In the genomic region with DNA sequence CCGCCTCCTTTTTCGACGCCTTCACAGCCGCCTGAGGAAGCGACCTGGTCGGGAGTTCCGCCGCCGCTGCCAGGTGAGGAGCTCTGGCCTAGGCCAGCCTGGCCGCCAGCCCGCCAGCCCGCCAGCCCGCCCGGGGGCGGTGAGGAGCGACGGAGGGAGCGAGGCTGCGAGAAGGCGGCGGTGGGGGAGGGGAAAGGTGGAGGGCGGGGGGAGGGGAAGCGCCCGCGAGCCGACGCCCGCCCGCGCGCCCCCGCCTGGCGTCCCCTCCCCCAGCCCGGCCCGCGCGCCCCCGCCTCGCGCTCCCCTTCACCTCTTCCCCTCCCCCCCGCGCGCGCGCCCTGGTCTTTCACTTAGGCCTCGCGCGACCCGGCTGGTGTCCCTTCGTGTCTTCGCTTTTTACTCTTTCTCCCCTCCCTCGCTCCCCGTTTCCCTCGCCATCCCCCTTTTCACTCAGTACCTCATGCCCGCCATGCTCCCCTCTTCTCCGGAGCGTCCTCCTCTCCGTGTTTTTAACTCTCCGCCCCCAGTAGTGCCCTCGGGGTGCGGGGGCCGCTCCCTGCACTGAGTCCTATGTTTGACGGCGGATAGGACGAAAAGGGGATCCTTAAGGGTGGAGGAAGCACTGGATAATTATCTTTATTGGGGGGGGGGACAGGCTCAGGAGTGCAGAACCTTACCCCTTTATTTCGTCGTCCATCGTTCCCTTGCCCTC, we compare ENCODE assay signal across 8 mouse cellular contexts. TPM values are rescaled to one million over a fixed set of nuclear protein-coding genes. Genes with fewer than 3 reads are reported as not detected.
DNase-seq lines count a peak whose midpoint lies in the region; ATAC-seq and TF ChIP-seq lines count a peak whose summit lies in the region.

No protein-coding gene starts in this region.

- H3K27me3 ChIP-seq in E14TG2a.4 (ENCODE audit: insufficient read depth, low read length), result no peaks in the 10 kb centered on the region
- no peaks in the 10 kb centered on the region for H3K27me3 ChIP-seq in embryonic facial prominence, embryonic 13.5 days
- no peaks in the 10 kb centered on the region for H3K27me3 ChIP-seq in heart, embryonic 12.5 days (replicated peaks)

- 1% methylated on average over 39 of the region's 68 CpGs for WGBS in embryonic facial prominence, embryonic 13.5 days
- 1% methylated on average over 40 of the region's 68 CpGs for WGBS in heart, embryonic 12.5 days
- 0% methylated on average over 32 of the region's 68 CpGs for WGBS in lung, adult 2 months

- peaks cover 55% of the 10 kb centered on the region for H3K4me1 ChIP-seq in E14TG2a.4 (replicated peaks; ENCODE audit: low read depth, low read length)
- H3K4me1 ChIP-seq in embryonic facial prominence, embryonic 13.5 days, result peaks cover 16% of the 10 kb centered on the region
- H3K4me1 ChIP-seq in heart, embryonic 12.5 days (replicated peaks), result peaks cover 24% of the 10 kb centered on the region
- peaks cover 19% of the 10 kb centered on the region for H3K4me1 ChIP-seq in lung, adult 2 months (ENCODE audit: control insufficient read depth, insufficient read depth, low read length)

- H3K36me3 ChIP-seq in E14TG2a.4 (ENCODE audit: insufficient read depth, low read length), result peaks cover 31% of the 10 kb centered on the region
- no peaks in the 10 kb centered on the region for H3K36me3 ChIP-seq in embryonic facial prominence, embryonic 13.5 days
- no peaks in the 10 kb centered on the region for H3K36me3 ChIP-seq in heart, embryonic 12.5 days

- peak; percentile 75 for DNase-seq in adrenal gland, postnatal 25 days
- peak; percentile 75 to 85 for DNase-seq in kidney, postnatal 25 days
- peak; percentile 44 for DNase-seq in lung, adult 2 months
- DNase-seq in retina, adult 2 months (ENCODE audit: low read depth, low spot score), result peak; percentile 15
- DNase-seq in urinary bladder, postnatal 36 days (ENCODE audit: low spot score in 2 of 2), result peak; percentile 15 to 48

- H3K27ac ChIP-seq in embryonic facial prominence, embryonic 13.5 days, result peak overlapping the region; percentile 97
- H3K27ac ChIP-seq in heart, embryonic 12.5 days (ENCODE audit: poor library complexity, severe bottlenecking), result peak overlapping the region; percentile 93

- no peak for TF ChIP-seq POLR2A in lung, adult 2 months (IDR thresholded peaks at IDR 0.05; ENCODE audit: borderline replicate concordance, extremely low read depth, low read depth, low read length)

- H3K4me3 ChIP-seq in E14TG2a.4 (replicated peaks; ENCODE audit: low read length), result peak overlapping the region; percentile 94
- peak overlapping the region; percentile 84 for H3K4me3 ChIP-seq in embryonic facial prominence, embryonic 13.5 days
- H3K4me3 ChIP-seq in heart, embryonic 12.5 days, result peak overlapping the region; percentile 71
- H3K4me3 ChIP-seq in lung, adult 2 months (replicated peaks; ENCODE audit: extremely low read depth, low read depth, low read length), result peak overlapping the region; percentile 81

- no peak for TF ChIP-seq CTCF in E14TG2a.4 (conservative IDR thresholded peaks at IDR 0.05; ENCODE audit: low read length)
- TF ChIP-seq CTCF in lung, adult 2 months (IDR thresholded peaks at IDR 0.05; ENCODE audit: insufficient read depth, low read length), result no peak

- peak; percentile 4; the same call in 1 of the 2 replicates for ATAC-seq in embryonic facial prominence, embryonic 13.5 days (ENCODE audit: insufficient number of reproducible peaks, insufficient read depth, low FRiP score, low TSS enrichment, low read depth)
- peak; percentile 52 for ATAC-seq in heart, embryonic 12.5 days (ENCODE audit: insufficient number of reproducible peaks, low FRiP score)

- H3K4me2 ChIP-seq in embryonic facial prominence, embryonic 13.5 days, result peak overlapping the region; percentile 74
- peak overlapping the region; percentile 82 for H3K4me2 ChIP-seq in heart, embryonic 12.5 days

- peak overlapping the region; percentile 89 for H3K9ac ChIP-seq in embryonic facial prominence, embryonic 13.5 days
- H3K9ac ChIP-seq in heart, embryonic 12.5 days, result peak overlapping the region; percentile 85

- H3K9me3 ChIP-seq in E14TG2a.4 (ENCODE audit: low read length), result no peaks in the 10 kb centered on the region
- no peaks in the 10 kb centered on the region for H3K9me3 ChIP-seq in embryonic facial prominence, embryonic 13.5 days
- H3K9me3 ChIP-seq in heart, embryonic 12.5 days (replicated peaks), result no peaks in the 10 kb centered on the region

RNA-seq across cellular contexts. Expression of a gene that starts 0.5 kb away (rescaled TPM):
- total RNA-seq in adrenal gland, postnatal 25 days (2021), result 76.8 and 78.1 TPM in 2 replicates
- polyA plus RNA-seq in embryonic facial prominence, embryonic 13.5 days (2015; fragmentation: Nextera tagmentation; extraction: Ambion mirVana), result 19.0 and 24.5 TPM in 2 replicates
- 8.5 and 10.0 TPM in 2 replicates for polyA plus RNA-seq in heart, embryonic 12.5 days (2016; fragmentation: Nextera tagmentation; extraction: Ambion mirVana)
- polyA plus RNA-seq in lung, adult 2 months (2012; rRNA removed), result 21.5 and 26.0 TPM in 2 replicates

RNA-seq across cellular contexts. Expression of a gene that starts 28.5 kb away (rescaled TPM):
- 9.0 and 10.7 TPM in 2 replicates for total RNA-seq in adrenal gland, postnatal 25 days (2021)
- polyA plus RNA-seq in embryonic facial prominence, embryonic 13.5 days (2015; fragmentation: Nextera tagmentation; extraction: Ambion mirVana), result 4.9 and 5.6 TPM in 2 replicates
- polyA plus RNA-seq in heart, embryonic 12.5 days (2016; fragmentation: Nextera tagmentation; extraction: Ambion mirVana), result 6.1 and 8.2 TPM in 2 replicates
- polyA plus RNA-seq in lung, adult 2 months (2012; rRNA removed), result 37.5 and 39.6 TPM in 2 replicates

RNA-seq across cellular contexts. Expression of a gene that starts 39.5 kb away (rescaled TPM):
- 46.7 and 57.8 TPM in 2 replicates for total RNA-seq in adrenal gland, postnatal 25 days (2021)
- 25.9 and 26.9 TPM in 2 replicates for polyA plus RNA-seq in embryonic facial prominence, embryonic 13.5 days (2015; fragmentation: Nextera tagmentation; extraction: Ambion mirVana)
- 14.6 and 18.7 TPM in 2 replicates for polyA plus RNA-seq in heart, embryonic 12.5 days (2016; fragmentation: Nextera tagmentation; extraction: Ambion mirVana)
- 60.2 and 77.4 TPM in 2 replicates for polyA plus RNA-seq in lung, adult 2 months (2012; rRNA removed)

RNA-seq across cellular contexts. Expression of a gene that starts 45.5 kb away (rescaled TPM):
- 132 and 136 TPM in 2 replicates for total RNA-seq in adrenal gland, postnatal 25 days (2021)
- polyA plus RNA-seq in embryonic facial prominence, embryonic 13.5 days (2015; fragmentation: Nextera tagmentation; extraction: Ambion mirVana), result 86.2 and 92.6 TPM in 2 replicates
- 63.5 and 67.8 TPM in 2 replicates for polyA plus RNA-seq in heart, embryonic 12.5 days (2016; fragmentation: Nextera tagmentation; extraction: Ambion mirVana)
- polyA plus RNA-seq in lung, adult 2 months (2012; rRNA removed), result 72.8 and 83.7 TPM in 2 replicates

RNA-seq across cellular contexts. Expression of a gene that starts 50.2 kb away (rescaled TPM):
- 0.85 TPM in 1 of 2 replicates, not detected in the other for total RNA-seq in adrenal gland, postnatal 25 days (2021)
- polyA plus RNA-seq in embryonic facial prominence, embryonic 13.5 days (2015; fragmentation: Nextera tagmentation; extraction: Ambion mirVana), result 8.9 and 9.1 TPM in 2 replicates
- 2.3 TPM in 2 replicates for polyA plus RNA-seq in heart, embryonic 12.5 days (2016; fragmentation: Nextera tagmentation; extraction: Ambion mirVana)
- 2.0 TPM in 2 replicates for polyA plus RNA-seq in lung, adult 2 months (2012; rRNA removed)

Comparison
In these comparisons a context has a peak if more than half of its experiments do, and no peak if none do; other contexts are left out.
1. Peak in every context shown above with its lines: DNase-seq, ATAC-seq, H3K4me3 ChIP-seq and H3K27ac ChIP-seq.
2. DNase-seq: peak in every context shown above with its lines; median percentile 80 in kidney, postnatal 25 days; 75 in adrenal gland, postnatal 25 days; 44 in lung, adult 2 months; 32 in urinary bladder, postnatal 36 days; 15 in retina, adult 2 months.